Mouse (Mus musculus): ENCODE measurements around the gene Zfp366. TPM values are rescaled to one million over a fixed set of nuclear protein-coding genes. Genes with fewer than 3 reads are reported as not detected.

The Zfp366 gene
- polyA plus RNA-seq, 1 experiment from 2014 or later: 0.87 TPM

GRCm38 (mm10) chr13:99216005-99216404, 31.4 kb downstream of the Zfp366 start:
- H3K4me2 ChIP-seq: no peak overlapping the region
- no peaks in the 10 kb centered on the region for H3K36me3 ChIP-seq
- no peak overlapping the region for H3K27ac ChIP-seq (replicated peaks)
- no peaks in the 10 kb centered on the region for H3K9me3 ChIP-seq (replicated peaks)
- H3K9ac ChIP-seq (replicated peaks): no peak overlapping the region
- H3K4me1 ChIP-seq: no peaks in the 10 kb centered on the region
- no peak overlapping the region for H3K4me3 ChIP-seq (replicated peaks)
- no peaks in the 10 kb centered on the region for H3K27me3 ChIP-seq (replicated peaks)
- no peak for ATAC-seq (ENCODE audit: low FRiP score)
- WGBS: 67% methylated on average over 2 of the region's 2 CpGs

- no peaks in the 10 kb centered on the region for H3K36me3 ChIP-seq
- WGBS: 5% methylated on average over 4 of the region's 4 CpGs
Measured at GRCm38 (mm10) chr13:99217984-99218383, 33.4 kb downstream of the Zfp366 start.

GRCm38 (mm10) chr13:99219586-99219985, 35.0 kb downstream of the Zfp366 start:
- Histone ChIP-seq H3K27ac (replicated peaks) (no peak overlapping the region), H3K36me3 (no peaks in the 10 kb centered on the region), H3K27me3 (replicated peaks) (no peaks in the 10 kb centered on the region), H3K4me3 (replicated peaks) (no peak overlapping the region), H3K9me3 (replicated peaks) (no peaks in the 10 kb centered on the region), H3K9ac (replicated peaks) (no peak overlapping the region), H3K4me2 (no peak overlapping the region), H3K4me1 (no peaks in the 10 kb centered on the region)
- 93% methylated on average over 4 of the region's 4 CpGs for WGBS
- ATAC-seq (ENCODE audit: low FRiP score): no peak

More at GRCm38 (mm10) chr13:99217984-99218383, 33.4 kb downstream of the Zfp366 start:
- H3K9me3 ChIP-seq (replicated peaks): no peaks in the 10 kb centered on the region
- H3K27ac ChIP-seq (replicated peaks): no peak overlapping the region
- H3K4me3 ChIP-seq (replicated peaks): no peak overlapping the region
- H3K4me1 ChIP-seq: no peaks in the 10 kb centered on the region
- H3K27me3 ChIP-seq (replicated peaks): no peaks in the 10 kb centered on the region
- no peak for ATAC-seq (ENCODE audit: low FRiP score)
- no peak overlapping the region for H3K9ac ChIP-seq (replicated peaks)
- no peak overlapping the region for H3K4me2 ChIP-seq

GRCm38 (mm10) chr13:99221996-99222395, 37.4 kb downstream of the Zfp366 start:
- Histone ChIP-seq H3K27ac (replicated peaks) (no peak overlapping the region), H3K4me3 (replicated peaks) (no peak overlapping the region), H3K9ac (replicated peaks) (no peak overlapping the region), H3K9me3 (replicated peaks) (no peaks in the 10 kb centered on the region), H3K4me2 (no peak overlapping the region), H3K27me3 (replicated peaks) (no peaks in the 10 kb centered on the region), H3K4me1 (no peaks in the 10 kb centered on the region), H3K36me3 (no peaks in the 10 kb centered on the region)
- ATAC-seq (ENCODE audit: low FRiP score): no peak
- 90% methylated on average over 3 of the region's 3 CpGs for WGBS

- WGBS: 88% methylated on average over 5 of the region's 5 CpGs
- no peak overlapping the region for H3K4me3 ChIP-seq (replicated peaks)
- H3K4me1 ChIP-seq: no peaks in the 10 kb centered on the region
- H3K9ac ChIP-seq (replicated peaks): no peak overlapping the region
- no peak overlapping the region for H3K4me2 ChIP-seq
- no peaks in the 10 kb centered on the region for H3K36me3 ChIP-seq
- no peak for ATAC-seq (ENCODE audit: low FRiP score)
- no peaks in the 10 kb centered on the region for H3K27me3 ChIP-seq (replicated peaks)
- no peaks in the 10 kb centered on the region for H3K9me3 ChIP-seq (replicated peaks)
- H3K27ac ChIP-seq (replicated peaks): no peak overlapping the region
Measured at GRCm38 (mm10) chr13:99222476-99222875, 37.9 kb downstream of the Zfp366 start.

DNA sequence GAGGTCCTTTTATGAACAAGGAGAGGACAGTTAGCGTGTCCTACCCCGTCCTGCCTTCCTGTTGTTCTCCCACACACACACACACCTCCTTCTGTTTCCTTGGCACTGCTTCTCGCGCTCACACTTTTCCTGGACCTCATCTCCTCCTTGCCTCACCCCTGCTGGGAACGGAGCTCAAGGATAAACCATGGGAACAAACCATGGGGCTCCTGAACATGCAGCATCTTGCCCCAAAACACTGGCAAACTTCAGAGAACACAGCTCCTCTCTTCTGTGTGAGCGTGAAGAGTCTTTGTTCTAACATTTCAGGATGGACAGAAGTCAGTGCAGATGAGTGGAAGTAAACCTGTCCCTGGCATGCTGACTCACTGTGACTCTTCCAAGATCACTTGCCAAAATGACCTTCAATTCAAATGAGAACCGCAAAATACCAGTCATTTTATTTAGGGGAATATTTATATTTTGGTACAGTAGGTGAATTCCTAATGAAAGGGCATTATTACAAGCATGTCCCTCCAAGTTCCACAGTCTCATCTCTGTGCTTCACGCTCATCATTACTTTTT, 38.8 kb downstream of the Zfp366 start:
- no peaks in the 10 kb centered on the region for H3K27me3 ChIP-seq (replicated peaks)
- no peak overlapping the region for H3K27ac ChIP-seq (replicated peaks)
- H3K36me3 ChIP-seq: no peaks in the 10 kb centered on the region
- H3K4me3 ChIP-seq (replicated peaks): no peak overlapping the region
- H3K4me1 ChIP-seq: no peaks in the 10 kb centered on the region
- no peaks in the 10 kb centered on the region for H3K9me3 ChIP-seq (replicated peaks)
- WGBS: 82% methylated on average over 8 of the region's 8 CpGs
- ATAC-seq (ENCODE audit: low FRiP score): no peak
- H3K4me2 ChIP-seq: no peak overlapping the region
- no peak overlapping the region for H3K9ac ChIP-seq (replicated peaks)

GRCm38 (mm10) chr13:99223917-99224316, 39.3 kb downstream of the Zfp366 start:
- ATAC-seq (ENCODE audit: low FRiP score): no peak
- 94% methylated on average over 8 of the region's 8 CpGs for WGBS
- Histone ChIP-seq H3K27ac (replicated peaks) (no peak overlapping the region), H3K4me1 (no peaks in the 10 kb centered on the region), H3K4me2 (no peak overlapping the region), H3K9ac (replicated peaks) (no peak overlapping the region), H3K36me3 (no peaks in the 10 kb centered on the region), H3K9me3 (replicated peaks) (no peaks in the 10 kb centered on the region), H3K4me3 (replicated peaks) (no peak overlapping the region), H3K27me3 (replicated peaks) (no peaks in the 10 kb centered on the region)

DNA sequence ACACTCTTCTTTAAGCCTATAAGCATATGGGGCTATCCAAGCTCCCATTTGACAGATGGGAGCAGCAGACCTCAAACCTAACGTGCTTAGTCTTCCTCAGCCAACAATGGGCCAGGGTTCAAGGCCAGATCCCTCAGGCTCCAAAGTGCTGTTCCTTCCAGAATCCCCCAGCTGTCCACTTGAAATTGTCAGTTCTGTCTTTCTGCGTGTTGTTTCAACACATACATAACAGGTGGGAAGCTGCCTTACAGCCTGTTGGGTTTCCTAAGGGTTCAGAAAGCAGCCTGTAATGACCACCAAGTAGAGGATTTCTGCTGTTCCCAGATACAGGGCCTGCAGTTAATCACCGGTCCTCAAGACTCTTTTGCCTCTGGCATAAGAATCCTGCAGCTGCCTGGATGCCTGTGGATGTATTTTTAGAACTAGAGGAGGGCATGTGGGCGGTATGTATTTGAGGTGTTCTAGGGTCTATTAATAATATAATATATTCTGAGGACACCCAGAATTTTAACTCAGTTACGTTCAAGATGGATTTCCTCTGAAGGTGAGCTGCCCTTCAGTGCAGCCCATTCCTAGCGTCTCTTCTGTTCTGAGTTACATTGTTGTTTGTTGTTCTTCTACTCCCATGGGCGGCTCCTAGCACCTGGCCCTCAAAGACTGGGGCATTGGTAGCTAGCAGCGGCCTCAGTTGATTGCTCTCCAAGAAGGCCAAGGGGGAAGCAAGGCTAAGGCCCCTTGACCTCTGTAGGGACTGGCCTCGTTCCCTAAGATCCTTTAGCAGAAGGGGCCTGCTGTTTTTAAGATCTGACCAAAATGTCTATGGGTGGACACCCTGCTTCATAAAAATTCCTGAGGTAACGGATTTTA, 41.0 kb downstream of the Zfp366 start:
- no peaks in the 10 kb centered on the region for H3K9me3 ChIP-seq (replicated peaks)
- no peaks in the 10 kb centered on the region for H3K27me3 ChIP-seq (replicated peaks)
- 79% methylated on average over 10 of the region's 10 CpGs for WGBS
- H3K4me2 ChIP-seq: no peak overlapping the region
- H3K36me3 ChIP-seq: no peaks in the 10 kb centered on the region
- no peaks in the 10 kb centered on the region for H3K4me1 ChIP-seq
- no peak overlapping the region for H3K4me3 ChIP-seq (replicated peaks)
- H3K27ac ChIP-seq (replicated peaks): no peak overlapping the region
- ATAC-seq (ENCODE audit: low FRiP score): no peak
- H3K9ac ChIP-seq (replicated peaks): no peak overlapping the region

DNA sequence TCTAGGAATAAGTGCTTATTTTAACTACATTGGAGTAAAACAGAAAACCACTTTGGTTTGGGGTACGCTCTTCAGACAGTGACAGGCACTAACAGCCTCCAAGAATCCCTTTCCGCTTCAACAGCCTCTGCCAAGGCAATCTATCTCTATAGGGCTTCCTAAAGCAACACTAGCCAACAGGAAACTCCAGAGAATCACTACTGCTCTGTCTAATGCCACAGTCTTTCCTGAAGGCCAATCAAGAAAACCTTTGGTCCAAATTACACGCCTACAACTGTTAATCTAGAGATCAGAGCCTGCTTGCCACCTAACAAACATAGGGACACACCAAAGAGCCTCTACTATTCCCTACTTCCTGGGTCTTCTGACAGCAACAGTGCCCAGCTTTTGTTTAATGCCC, 42.2 kb downstream of the Zfp366 start:
- H3K9me3 ChIP-seq (replicated peaks): no peaks in the 10 kb centered on the region
- no peak overlapping the region for H3K4me2 ChIP-seq
- H3K36me3 ChIP-seq: no peaks in the 10 kb centered on the region
- no peak overlapping the region for H3K27ac ChIP-seq (replicated peaks)
- WGBS: 83% methylated on average over 3 of the region's 3 CpGs
- no peaks in the 10 kb centered on the region for H3K27me3 ChIP-seq (replicated peaks)
- no peak for ATAC-seq (ENCODE audit: low FRiP score)
- no peaks in the 10 kb centered on the region for H3K4me1 ChIP-seq
- no peak overlapping the region for H3K9ac ChIP-seq (replicated peaks)
- H3K4me3 ChIP-seq (replicated peaks): no peak overlapping the region

GRCm38 (mm10) chr13:99227456-99228250, 43.0 kb downstream of the Zfp366 start:
- WGBS: 92% methylated on average over 16 of the region's 16 CpGs

DNA sequence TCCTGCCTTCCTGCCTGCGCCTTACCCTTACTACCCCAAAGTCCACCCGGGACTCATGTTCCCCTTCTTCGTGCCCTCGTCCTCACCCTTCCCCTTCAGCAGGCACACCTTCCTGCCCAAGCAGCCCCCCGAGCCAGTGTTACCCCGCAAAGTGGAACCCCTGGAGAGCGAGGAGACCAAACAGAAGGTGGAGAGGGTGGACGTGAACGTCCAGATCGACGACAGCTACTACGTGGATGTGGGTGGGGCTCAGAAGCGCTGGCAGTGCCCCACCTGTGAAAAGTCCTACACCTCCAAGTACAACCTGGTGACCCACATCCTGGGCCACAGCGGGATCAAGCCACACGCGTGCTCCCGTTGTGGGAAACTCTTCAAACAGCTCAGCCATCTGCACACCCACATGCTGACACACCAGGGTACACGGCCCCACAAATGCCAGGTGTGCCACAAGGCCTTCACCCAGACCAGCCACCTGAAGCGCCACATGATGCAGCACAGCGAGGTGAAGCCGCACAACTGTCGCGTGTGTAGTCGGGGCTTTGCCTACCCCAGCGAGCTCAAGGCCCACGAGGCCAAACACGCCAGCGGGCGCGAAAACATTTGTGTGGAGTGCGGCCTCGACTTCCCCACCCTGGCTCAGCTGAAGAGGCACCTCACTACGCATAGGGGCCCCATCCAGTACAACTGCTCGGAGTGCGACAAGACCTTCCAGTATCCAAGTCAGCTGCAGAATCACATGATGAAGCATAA, 44.4 kb downstream of the Zfp366 start:
- Histone ChIP-seq H3K27me3 (replicated peaks) (no peaks in the 10 kb centered on the region), H3K27ac (replicated peaks) (no peak overlapping the region), H3K9ac (replicated peaks) (no peak overlapping the region), H3K4me2 (no peak overlapping the region), H3K4me3 (replicated peaks) (no peak overlapping the region), H3K36me3 (no peaks in the 10 kb centered on the region), H3K4me1 (no peaks in the 10 kb centered on the region; the same call in 1 of the 2 replicates), H3K9me3 (replicated peaks) (no peaks in the 10 kb centered on the region)
- 94% methylated on average over 35 of the region's 35 CpGs for WGBS
- no peak for ATAC-seq (ENCODE audit: low FRiP score)

More at GRCm38 (mm10) chr13:99227456-99228250, 43.0 kb downstream of the Zfp366 start:
- H3K27me3 ChIP-seq (replicated peaks): no peaks in the 10 kb centered on the region
- H3K27ac ChIP-seq (replicated peaks): no peak overlapping the region
- H3K9ac ChIP-seq (replicated peaks): no peak overlapping the region
- no peak overlapping the region for H3K4me3 ChIP-seq (replicated peaks)
- no peaks in the 10 kb centered on the region for H3K9me3 ChIP-seq (replicated peaks)
- H3K36me3 ChIP-seq: no peaks in the 10 kb centered on the region
- H3K4me2 ChIP-seq: no peak overlapping the region
- no peaks in the 10 kb centered on the region for H3K4me1 ChIP-seq
- ATAC-seq (ENCODE audit: low FRiP score): no peak
